Mouse (Mus musculus): ENCODE data around the gene Cfap97d1. TPM values are rescaled to one million over a fixed set of nuclear protein-coding genes. Genes with fewer than 3 reads are reported as not detected.

Gene Cfap97d1
- total and polyA plus RNA-seq, 3 experiments: not detected

DNA sequence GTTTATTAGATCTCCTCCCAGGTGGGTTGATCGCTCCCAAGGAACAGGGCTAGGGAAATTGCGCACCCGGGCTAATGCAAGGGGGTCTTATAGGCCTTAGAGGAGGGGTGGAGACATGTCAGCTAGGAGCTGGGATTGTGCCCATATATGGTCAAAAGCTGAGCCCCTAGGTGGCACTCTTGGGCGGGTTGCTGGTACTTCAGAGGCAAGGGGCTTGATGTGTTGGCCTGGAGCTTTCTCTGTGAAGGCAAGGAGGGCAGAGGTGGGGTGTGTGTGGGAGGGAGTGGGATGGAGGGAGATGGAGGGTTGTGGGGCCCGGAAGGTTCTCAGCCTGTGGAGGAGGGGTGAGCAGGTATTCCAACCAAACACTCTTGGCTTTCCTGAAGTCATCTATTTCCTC is 37.6 kb upstream of the Cfap97d1 start:
- peaks cover 1 to 2% of the 10 kb centered on the region in 2 experiments; a peak in 3 of 4 replicates for H3K27me3 ChIP-seq (ENCODE audit: control insufficient read depth in 1 of 2, insufficient read depth in 2 of 2, low read length in 2 of 2)
- TF ChIP-seq NRF1 (IDR thresholded peaks at IDR 0.05; ENCODE audit: insufficient read depth, low read depth, low read length, poor library complexity, severe bottlenecking) (no peak), ETS1 (IDR thresholded peaks at IDR 0.05; ENCODE audit: low read depth, low read length) (no peak), SIN3A (IDR thresholded peaks at IDR 0.05; ENCODE audit: low read length) (no peak), CTCF (IDR thresholded peaks at IDR 0.05 in 2 of 3, conservative IDR thresholded peaks at IDR 0.05 in 1 of 3; ENCODE audit: control insufficient read depth in 1 of 3, insufficient read depth in 1 of 3, low read depth in 2 of 3, low read length in 3 of 3, poor library complexity in 1 of 3, severe bottlenecking in 1 of 3) (peak in 2 of 3 experiments; percentile 36 to 38; a peak in 4 of 6 replicates), MAX (IDR thresholded peaks at IDR 0.05; ENCODE audit: low read length) (no peak), CHD1 (IDR thresholded peaks at IDR 0.05; ENCODE audit: low read depth, low read length) (no peak), POLR2AphosphoS2 (IDR thresholded peaks at IDR 0.05; ENCODE audit: low read length) (no peak), MXI1 (IDR thresholded peaks at IDR 0.05; ENCODE audit: low read depth, low read length) (no peak)
- no peaks in the 10 kb centered on the region for H3K36me3 ChIP-seq (ENCODE audit: control insufficient read depth in 1 of 2, insufficient read depth in 2 of 2, low read length in 2 of 2)
- no peak overlapping the region for H3K4me3 ChIP-seq (ENCODE audit: control insufficient read depth in 1 of 2, insufficient read depth in 1 of 2, low read depth in 2 of 2, low read length in 2 of 2)
- DNase-seq (ENCODE audit: low read depth, low spot score): no peak
- no peaks in the 10 kb centered on the region for H3K4me1 ChIP-seq (ENCODE audit: control insufficient read depth in 1 of 2, insufficient read depth in 2 of 2, low read length in 2 of 2)
- no peaks in the 10 kb centered on the region for H3K9me3 ChIP-seq (replicated peaks; ENCODE audit: insufficient read depth, low read length)
- H3K27ac ChIP-seq (ENCODE audit: control insufficient read depth, low read depth, low read length): no peak overlapping the region
- H3K79me2 ChIP-seq (ENCODE audit: control insufficient read depth, insufficient read depth, low read length, poor library complexity): no peaks in the 10 kb centered on the region
- H3K9ac ChIP-seq (ENCODE audit: control insufficient read depth, low read depth, low read length, poor library complexity, severe bottlenecking): no peak overlapping the region

DNA sequence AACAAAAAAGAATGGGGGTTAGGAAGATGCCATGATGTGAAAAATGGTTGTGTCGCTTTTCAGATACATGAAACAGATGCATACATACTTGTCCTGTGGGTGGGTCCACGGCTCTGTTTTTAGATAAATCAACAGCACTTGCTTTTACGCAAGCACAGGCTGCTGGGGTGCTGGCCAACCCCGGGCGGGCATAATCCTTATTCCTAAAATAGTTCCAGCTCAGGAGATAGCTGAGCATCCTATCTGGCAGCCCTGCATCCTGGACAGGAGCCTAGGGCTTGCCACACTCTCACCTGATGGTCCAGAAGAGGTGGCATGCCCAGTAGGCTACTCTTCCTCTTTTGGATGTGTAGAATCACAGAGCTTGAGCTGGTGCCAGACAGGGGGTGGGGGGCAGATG is 34.1 kb upstream of the Cfap97d1 start:
- Histone ChIP-seq H3K4me3 (ENCODE audit: control insufficient read depth in 1 of 2, insufficient read depth in 1 of 2, low read depth in 2 of 2, low read length in 2 of 2) (no peak overlapping the region), H3K79me2 (ENCODE audit: control insufficient read depth, insufficient read depth, low read length, poor library complexity) (no peaks in the 10 kb centered on the region), H3K27ac (ENCODE audit: control insufficient read depth, low read depth, low read length) (no peak overlapping the region), H3K27me3 (ENCODE audit: control insufficient read depth in 1 of 2, insufficient read depth in 2 of 2, low read length in 2 of 2) (peaks cover 1 to 2% of the 10 kb centered on the region in 2 experiments), H3K9me3 (replicated peaks; ENCODE audit: insufficient read depth, low read length) (no peaks in the 10 kb centered on the region), H3K36me3 (ENCODE audit: control insufficient read depth in 1 of 2, insufficient read depth in 2 of 2, low read length in 2 of 2) (peaks cover 0 to 22% of the 10 kb centered on the region in 2 experiments; a peak in 2 of 4 replicates), H3K9ac (ENCODE audit: control insufficient read depth, low read depth, low read length, poor library complexity, severe bottlenecking) (no peak overlapping the region), H3K4me1 (ENCODE audit: control insufficient read depth in 1 of 2, insufficient read depth in 2 of 2, low read length in 2 of 2) (peaks cover 2 to 24% of the 10 kb centered on the region in 2 experiments; a peak in 3 of 4 replicates)
- no peak for TF ChIP-seq MEF2A (IDR thresholded peaks at IDR 0.05; ENCODE audit: extremely low read depth, insufficient replicate concordance, low read depth, low read length, poor library complexity, severe bottlenecking)
- no peak for TF ChIP-seq ZMIZ1 (IDR thresholded peaks at IDR 0.05; ENCODE audit: low read depth, low read length)
- TF ChIP-seq SMC3 (IDR thresholded peaks at IDR 0.05; ENCODE audit: low read depth, low read length): no peak
- TF ChIP-seq ELF1 (IDR thresholded peaks at IDR 0.05; ENCODE audit: low read depth, low read length): no peak
- TF ChIP-seq POLR2A (IDR thresholded peaks at IDR 0.05; ENCODE audit: control insufficient read depth in 1 of 2, insufficient read depth in 1 of 2, low read depth in 1 of 2, low read length in 2 of 2, poor library complexity in 1 of 2): no peak
- TF ChIP-seq USF1 (IDR thresholded peaks at IDR 0.05; ENCODE audit: low read depth, low read length): no peak
- TF ChIP-seq MYB (IDR thresholded peaks at IDR 0.05; ENCODE audit: low read depth, low read length): no peak
- TF ChIP-seq MAX (IDR thresholded peaks at IDR 0.05; ENCODE audit: low read length): no peak
- TF ChIP-seq BHLHE40 (IDR thresholded peaks at IDR 0.05; ENCODE audit: borderline replicate concordance, low read depth, low read length): no peak
- no peak for TF ChIP-seq TAL1 (IDR thresholded peaks at IDR 0.05; ENCODE audit: low read length)
- no peak for TF ChIP-seq CHD1 (IDR thresholded peaks at IDR 0.05; ENCODE audit: low read depth, low read length)
- no peak for TF ChIP-seq ZC3H11A (IDR thresholded peaks at IDR 0.05; ENCODE audit: low read depth, low read length)
- DNase-seq (ENCODE audit: low read depth, low spot score): no peak
